Mouse (Mus musculus) heart, embryonic 14.5 days (tissue): ENCODE data around the gene Skil. TPM values are rescaled to one million over a fixed set of nuclear protein-coding genes. Genes with fewer than 3 reads are reported as not detected.
A peak's percentile ranks its signal among the peaks of the same experiment; 100 is the strongest.

Source experiments
- ATAC-seq: fragments of 200-750 bp; cut with Nextera tagmentation; 2 replicates; pipeline ENCODE4 v1.8.0; 2017; ENCODE audit warnings: low read depth, moderate TSS enrichment; ENCODE audit not compliant: insufficient number of reproducible peaks, insufficient read depth, low FRiP score
- H3K27ac ChIP-seq, 2 experiments: fragments of 200-500 bp in 1 of 2; fragments of 300-500 bp in 1 of 2; sonication (generic) in 1 of 2; replicated peaks in 1 of 2; 2 replicates each; pipeline ENCODE4 v1.5.1; 2012 to 2014; ENCODE audit warnings: low read depth in 2 of 2, low read length in 2 of 2, control low read depth in 1 of 2, mild to moderate bottlenecking in 1 of 2, mixed read lengths in 1 of 2; ENCODE audit not compliant: control insufficient read depth in 1 of 2, insufficient read depth in 1 of 2
- H3K27me3 ChIP-seq: fragments of 300-500 bp; sonication (generic); 2 replicates; pipeline ENCODE4 v1.6.1; 2014; ENCODE audit warnings: mild to moderate bottlenecking, low read length, control low read depth; ENCODE audit not compliant: control insufficient read depth, insufficient read depth
- H3K36me3 ChIP-seq: fragments of 300-500 bp; sonication (generic); 2 replicates; pipeline ENCODE4 v1.6.1; 2014; ENCODE audit warnings: mild to moderate bottlenecking, control low read depth, low read length, mixed read lengths; ENCODE audit not compliant: control insufficient read depth, insufficient read depth
- H3K4me1 ChIP-seq, 2 experiments: fragments of 200-500 bp in 1 of 2; fragments of 300-500 bp in 1 of 2; sonication (generic) in 1 of 2; 2 replicates each; pipeline ENCODE4 v1.6.1; 2012 to 2014; ENCODE audit warnings: low read length in 2 of 2, control low read depth in 1 of 2, mixed read lengths in 1 of 2; ENCODE audit not compliant: control insufficient read depth in 2 of 2, insufficient read depth in 2 of 2
- H3K4me2 ChIP-seq: fragments of 300-500 bp; sonication (generic); 2 replicates; pipeline ENCODE4 v1.6.1; 2014; ENCODE audit warnings: mild to moderate bottlenecking, low read length
- H3K4me3 ChIP-seq, 2 experiments: fragments of 200-500 bp in 1 of 2; fragments of 300-500 bp in 1 of 2; sonication (generic) in 1 of 2; 2 replicates each; pipeline ENCODE4 v1.5.1; 2012 to 2014; ENCODE audit warnings: low read length in 2 of 2, mild to moderate bottlenecking in 2 of 2, control low read depth in 1 of 2, low read depth in 1 of 2, moderate library complexity in 1 of 2; ENCODE audit not compliant: control insufficient read depth in 1 of 2, insufficient read depth in 1 of 2
- H3K9ac ChIP-seq: fragments of 300-500 bp; sonication (generic); 2 replicates; pipeline ENCODE4 v1.6.1; 2014; ENCODE audit warnings: mild to moderate bottlenecking, low read length
- H3K9me3 ChIP-seq: fragments of 300-500 bp; sonication (generic); 2 replicates; pipeline ENCODE4 v1.6.1; 2016; ENCODE audit warnings: low read length, control low read depth; ENCODE audit not compliant: control insufficient read depth
- WGBS: fragments of 180-500 bp; shearing (Covaris S2); extraction: QIAGEN DNeasy Blood & Tissue Kit; methylation state at CpG from one replicate; pipeline ENCODE4 v1.1.7; 2014; 5-methylcytosine and 5-hydroxymethylcytosine counted together
- polyA plus RNA-seq: library from polyadenylated mRNA; unstranded; fragments of >200 nt; fragmentation: Nextera tagmentation; extraction: Ambion mirVana; gene quantifications from 2 replicates; pipeline ENCODE4 v1.2.1, GENCODE M21; 2014

Skil gene
- polyA plus RNA-seq, 1 experiment from 2014 or later, result 19.0 TPM

- no peak overlapping the region for H3K4me3 ChIP-seq
- no peaks in the 10 kb centered on the region for H3K9me3 ChIP-seq
- WGBS, result 87% methylated on average over 14 of the region's 14 CpGs
- H3K27me3 ChIP-seq, result no peaks in the 10 kb centered on the region
- H3K9ac ChIP-seq, result no peak overlapping the region
- H3K36me3 ChIP-seq, result no peaks in the 10 kb centered on the region
- no peak overlapping the region for H3K27ac ChIP-seq
- H3K4me2 ChIP-seq, result no peak overlapping the region
- no peaks in the 10 kb centered on the region for H3K4me1 ChIP-seq
- no peak for ATAC-seq
Measured at GRCm38 (mm10) chr3:31071804-31072203, 23.1 kb upstream of the Skil start.

DNA sequence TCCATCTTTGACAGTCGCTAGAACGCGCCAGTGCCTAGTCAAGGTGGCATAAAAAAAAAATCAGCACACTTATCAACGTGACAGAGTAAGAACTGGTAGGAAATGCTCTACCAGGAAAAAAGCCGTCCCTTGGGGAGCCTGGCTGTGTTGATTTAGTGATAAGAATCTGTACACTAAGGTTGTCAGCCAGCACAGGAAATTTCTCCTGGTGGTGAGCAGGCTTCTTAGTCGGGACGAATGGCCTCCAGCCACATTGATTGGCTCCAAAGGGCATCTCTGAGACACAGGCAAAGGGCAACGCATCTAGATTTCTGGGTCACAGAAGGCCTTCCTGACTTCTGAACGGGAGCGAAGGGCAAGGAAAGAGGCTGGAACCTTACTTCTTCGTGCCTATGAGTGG, 19.1 kb upstream of the Skil start:
- Histone ChIP-seq H3K4me3 (no peak overlapping the region), H3K9ac (no peak overlapping the region), H3K4me1 (no peaks in the 10 kb centered on the region), H3K27ac (no peak overlapping the region), H3K4me2 (no peak overlapping the region), H3K27me3 (no peaks in the 10 kb centered on the region), H3K36me3 (no peaks in the 10 kb centered on the region), H3K9me3 (no peaks in the 10 kb centered on the region)
- no peak for ATAC-seq
- WGBS, result 52% methylated on average over 11 of the region's 11 CpGs

- H3K36me3 ChIP-seq, result no peaks in the 10 kb centered on the region
Measured at GRCm38 (mm10) chr3:31077068-31077703, 17.7 kb upstream of the Skil start.

GRCm38 (mm10) chr3:31079450-31079849, 15.4 kb upstream of the Skil start:
- no peak for ATAC-seq
- H3K4me1 ChIP-seq, result peaks cover 4 to 8% of the 10 kb centered on the region in 2 experiments
- WGBS, result 58% methylated on average over 10 of the region's 10 CpGs
- no peaks in the 10 kb centered on the region for H3K36me3 ChIP-seq
- no peaks in the 10 kb centered on the region for H3K27me3 ChIP-seq
- H3K4me3 ChIP-seq, result no peak overlapping the region
- H3K9ac ChIP-seq, result no peak overlapping the region
- H3K4me2 ChIP-seq, result no peak overlapping the region
- H3K27ac ChIP-seq, result no peak overlapping the region
- H3K9me3 ChIP-seq, result no peaks in the 10 kb centered on the region

More at GRCm38 (mm10) chr3:31077068-31077703, 17.7 kb upstream of the Skil start:
- Histone ChIP-seq H3K4me3 (no peak overlapping the region), H3K9me3 (no peaks in the 10 kb centered on the region), H3K4me1 (no peaks in the 10 kb centered on the region), H3K27me3 (no peaks in the 10 kb centered on the region), H3K9ac (no peak overlapping the region), H3K4me2 (no peak overlapping the region), H3K27ac (no peak overlapping the region)
- 83% methylated on average over 6 of the region's 6 CpGs for WGBS
- no peak for ATAC-seq

DNA sequence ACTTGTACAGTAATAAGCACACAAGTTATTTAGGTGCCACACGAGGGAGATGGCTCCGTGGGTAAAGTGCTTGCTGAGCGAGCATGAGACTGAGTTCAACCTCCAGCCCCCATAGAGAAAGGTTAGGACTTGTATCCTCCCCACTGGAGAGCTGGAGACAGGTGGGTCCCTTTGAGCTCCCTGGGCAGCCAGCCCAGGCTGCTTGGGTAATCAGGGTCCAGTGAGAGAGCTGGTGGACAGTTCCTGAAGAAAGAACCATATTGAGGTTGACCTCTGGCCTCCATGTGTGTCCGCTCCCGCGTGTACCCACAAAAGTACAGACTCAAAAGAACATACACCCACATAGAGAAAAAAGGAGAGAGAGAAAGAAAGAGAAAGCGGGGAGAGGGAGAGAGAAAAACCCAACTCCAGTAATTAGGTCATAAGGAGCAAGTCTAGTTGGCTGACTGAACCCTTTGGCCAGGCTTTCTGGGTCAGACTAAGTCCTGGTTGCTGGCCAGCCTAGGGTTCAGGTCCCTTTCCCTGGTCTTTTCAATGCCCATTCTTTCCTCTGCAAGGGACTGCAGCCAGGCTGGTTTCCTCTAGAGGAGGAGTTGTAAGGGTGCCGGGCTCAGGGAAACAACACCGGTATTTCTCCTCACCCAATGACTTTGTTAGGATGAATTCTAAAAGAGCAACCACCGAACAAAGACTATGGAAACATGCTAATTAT, 13.9 kb upstream of the Skil start:
- H3K27me3 ChIP-seq, result no peaks in the 10 kb centered on the region
- H3K4me1 ChIP-seq, result peaks cover 4 to 8% of the 10 kb centered on the region in 2 experiments
- no peak overlapping the region for H3K4me3 ChIP-seq
- no peak overlapping the region for H3K4me2 ChIP-seq
- no peak for ATAC-seq
- no peak overlapping the region for H3K9ac ChIP-seq
- no peak overlapping the region for H3K27ac ChIP-seq
- WGBS, result 82% methylated on average over 10 of the region's 10 CpGs
- H3K36me3 ChIP-seq, result no peaks in the 10 kb centered on the region
- no peaks in the 10 kb centered on the region for H3K9me3 ChIP-seq

GRCm38 (mm10) chr3:31082838-31083506, 11.9 kb upstream of the Skil start:
- Histone ChIP-seq H3K4me2 (no peak overlapping the region), H3K9ac (no peak overlapping the region), H3K9me3 (no peaks in the 10 kb centered on the region), H3K4me1 (peaks cover 4 to 8% of the 10 kb centered on the region in 2 experiments), H3K27me3 (no peaks in the 10 kb centered on the region), H3K27ac (no peak overlapping the region), H3K4me3 (no peak overlapping the region), H3K36me3 (no peaks in the 10 kb centered on the region)
- no peak for ATAC-seq
- 90% methylated on average over 11 of the region's 13 CpGs for WGBS

DNA sequence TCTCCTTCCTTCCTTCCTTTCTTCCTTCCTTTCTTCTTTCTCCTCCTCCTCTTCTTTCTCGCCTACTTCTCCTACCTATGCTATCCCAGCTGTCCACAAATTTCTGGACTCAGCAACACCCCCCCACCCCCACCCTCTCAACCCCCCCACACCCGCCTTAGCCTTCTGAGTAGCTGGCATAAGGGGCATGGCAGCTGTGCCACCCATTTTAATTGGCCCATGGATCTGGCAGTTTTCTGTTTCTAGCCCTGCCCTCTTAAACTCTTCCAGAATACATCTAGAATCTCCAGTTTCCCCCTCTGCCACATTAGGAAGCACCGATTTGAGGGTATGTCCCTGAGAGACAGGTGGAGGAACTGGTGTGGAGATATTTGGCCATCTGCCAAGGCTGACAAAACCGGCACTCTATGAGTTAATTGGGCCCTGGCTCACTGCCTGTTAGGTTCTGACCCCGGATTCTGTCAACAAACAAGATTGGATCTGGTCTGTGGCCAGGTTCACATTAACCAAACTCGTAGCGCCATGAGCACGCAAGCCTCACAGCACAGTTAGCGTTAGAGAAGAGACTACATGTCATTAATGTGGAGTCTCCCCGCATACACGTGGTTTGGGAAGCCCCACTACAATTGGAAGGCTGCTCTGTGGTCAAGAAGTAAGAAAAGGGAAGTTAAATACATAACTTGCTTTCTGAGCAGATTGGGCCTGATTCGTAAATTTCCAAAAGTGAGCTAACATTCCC, 11.2 kb upstream of the Skil start:
- Histone ChIP-seq H3K36me3 (no peaks in the 10 kb centered on the region), H3K27me3 (no peaks in the 10 kb centered on the region), H3K4me3 (no peak overlapping the region), H3K4me2 (peak overlapping the region; percentile 28), H3K27ac (no peak overlapping the region), H3K9me3 (no peaks in the 10 kb centered on the region), H3K9ac (no peak overlapping the region), H3K4me1 (peaks cover 4 to 8% of the 10 kb centered on the region in 2 experiments)
- no peak for ATAC-seq
- WGBS, result 50% methylated on average over 12 of the region's 12 CpGs
